23 mouse cellular contexts compared by ENCODE assay signal in genomic region chr7:125808210-125808609, GRCm38 (mm10).
DNase-seq lines count a peak whose midpoint lies in the region; ATAC-seq and TF ChIP-seq lines count a peak whose summit lies in the region.
"Had no signal": no experiment of that assay in that cellular context is flagged by ENCODE, and none has a peak within 500 bp of the region (broad histone marks: within the 10 kb centered on the region; RNA-seq: fewer than 3 reads in every experiment).

No protein-coding gene starts in this region.

- H3K4me3 ChIP-seq in liver, adult 2 months (ENCODE audit: insufficient read depth, low read depth, low read length) = no peak overlapping the region
- H3K4me3 ChIP-seq in liver, embryonic 11.5 days (ENCODE audit: low read depth, low read length) = no peak overlapping the region
- H3K4me3 ChIP-seq: forebrain, embryonic 13.5 days; heart, embryonic 10.5 days; hindbrain, embryonic 12.5 days had no signal

- TF ChIP-seq CTCF in liver, adult 2 months (IDR thresholded peaks at IDR 0.05; ENCODE audit: low read depth, low read length) = no peak

- no peaks in the 10 kb centered on the region; the same call in 1 of the 2 replicates for H3K4me1 ChIP-seq in liver, adult 2 months (ENCODE audit: control insufficient read depth, insufficient read depth, low read length)
- H3K4me1 ChIP-seq in liver, embryonic 11.5 days (replicated peaks; ENCODE audit: control insufficient read depth, insufficient read depth, low read length) = no peaks in the 10 kb centered on the region
- H3K4me1 ChIP-seq: forebrain, embryonic 13.5 days; hindbrain, embryonic 12.5 days had no signal

- H3K36me3 ChIP-seq in liver, adult 2 months (ENCODE audit: control insufficient read depth, insufficient read depth, low read length) = no peaks in the 10 kb centered on the region
- no peaks in the 10 kb centered on the region for H3K36me3 ChIP-seq in liver, embryonic 11.5 days (ENCODE audit: control insufficient read depth, insufficient read depth, low read length)

- peak; percentile 83 for DNase-seq in liver, adult 2 months (ENCODE audit: extremely low read depth, low read depth, low spot score)
- DNase-seq in liver, embryonic 11.5 days (ENCODE audit: low spot score) = no peak
- DNase-seq in adrenal gland, postnatal 14 days = peak; percentile 50
- peak; percentile 47 for DNase-seq in fat pad, adult 2 months (ENCODE audit: extremely low read depth, low read depth, low spot score)
- DNase-seq in embryo, embryonic 11 days = no peak
- DNase-seq: B cell, adult 2 months; cerebellum, adult 18-20 months; cerebellum, postnatal 10 days; gastrocnemius, postnatal 14 days; heart, adult 11 months; heart, postnatal 36 days; kidney, postnatal 14 days; layer of hippocampus, adult 9-11 months; liver; midbrain, embryonic 14.5 days; right cerebral cortex, postnatal 14 days had no signal

- H3K4me2 ChIP-seq in liver, embryonic 11.5 days = no peak overlapping the region
- H3K4me2 ChIP-seq: forebrain, embryonic 13.5 days; hindbrain, embryonic 12.5 days had no signal

- no peak for ATAC-seq in liver, embryonic 11.5 days (replicated peaks; ENCODE audit: low FRiP score)
- no peak for ATAC-seq in erythroblast, adult 5-6 weeks (replicated peaks; ENCODE audit: low FRiP score, poor library complexity, severe bottlenecking)
- ATAC-seq: forebrain, embryonic 13.5 days; hindbrain, postnatal 0 days; intestine, embryonic 16.5 days had no signal

- no peaks in the 10 kb centered on the region for H3K27me3 ChIP-seq in liver, adult 2 months (ENCODE audit: control insufficient read depth, insufficient read depth, low read length)
- no peaks in the 10 kb centered on the region for H3K27me3 ChIP-seq in liver, embryonic 11.5 days (replicated peaks; ENCODE audit: control insufficient read depth, insufficient read depth, low read length)
- H3K27me3 ChIP-seq: forebrain, embryonic 13.5 days; hindbrain, embryonic 12.5 days had no signal

- H3K9ac ChIP-seq in liver, adult 2 months (ENCODE audit: low read depth, low read length) = no peak overlapping the region
- no peak overlapping the region for H3K9ac ChIP-seq in liver, embryonic 11.5 days (ENCODE audit: low read depth, low read length)
- H3K9ac ChIP-seq: forebrain, embryonic 13.5 days; hindbrain, embryonic 12.5 days had no signal

- no peaks in the 10 kb centered on the region for H3K79me2 ChIP-seq in liver, adult 2 months (ENCODE audit: control insufficient read depth, insufficient read depth, low read length)

- WGBS in liver, adult 2 months = 18% methylated on average over 3 of the region's 3 CpGs
- 77% methylated on average over 3 of the region's 3 CpGs for WGBS in liver, embryonic 11.5 days

- no peak for TF ChIP-seq POLR2A in liver, adult 2 months (IDR thresholded peaks at IDR 0.05; ENCODE audit: extremely low read depth, insufficient read depth, low read length)

- H3K9me3 ChIP-seq in liver, embryonic 11.5 days (ENCODE audit: control insufficient read depth, low read length) = no peaks in the 10 kb centered on the region
- H3K9me3 ChIP-seq: forebrain, embryonic 13.5 days; heart, embryonic 10.5 days; hindbrain, embryonic 12.5 days had no signal

- no peak overlapping the region for H3K27ac ChIP-seq in liver, adult 2 months (replicated peaks; ENCODE audit: insufficient read depth, low read depth, low read length)
- no peak overlapping the region for H3K27ac ChIP-seq in liver, embryonic 11.5 days (ENCODE audit: low read depth, low read length)
- H3K27ac ChIP-seq: forebrain, embryonic 13.5 days; heart, embryonic 10.5 days; hindbrain, embryonic 12.5 days; hindbrain, postnatal 0 days; macrophage had no signal

Comparison
In these comparisons a context has a peak if more than half of its experiments do, and no peak if none do; other contexts are left out.
1. DNase-seq: peak in liver, adult 2 months (single experiment), adrenal gland, postnatal 14 days (single experiment) and fat pad, adult 2 months (single experiment); none in liver, embryonic 11.5 days (single experiment) and embryo, embryonic 11 days (single experiment).